Mouse (Mus musculus) cerebellum, adult (tissue): Measurements from ENCODE around the gene Mfsd1.

Source experiments
- ATAC-seq: cut with Nextera tagmentation; 2 replicates; pipeline ENCODE4 v1.9.2; 2017; ENCODE audit warnings: mild to moderate bottlenecking, moderate library complexity, mixed read lengths; ENCODE audit not compliant: insufficient number of reproducible peaks, low FRiP score, low TSS enrichment

The Mfsd1 gene

DNA sequence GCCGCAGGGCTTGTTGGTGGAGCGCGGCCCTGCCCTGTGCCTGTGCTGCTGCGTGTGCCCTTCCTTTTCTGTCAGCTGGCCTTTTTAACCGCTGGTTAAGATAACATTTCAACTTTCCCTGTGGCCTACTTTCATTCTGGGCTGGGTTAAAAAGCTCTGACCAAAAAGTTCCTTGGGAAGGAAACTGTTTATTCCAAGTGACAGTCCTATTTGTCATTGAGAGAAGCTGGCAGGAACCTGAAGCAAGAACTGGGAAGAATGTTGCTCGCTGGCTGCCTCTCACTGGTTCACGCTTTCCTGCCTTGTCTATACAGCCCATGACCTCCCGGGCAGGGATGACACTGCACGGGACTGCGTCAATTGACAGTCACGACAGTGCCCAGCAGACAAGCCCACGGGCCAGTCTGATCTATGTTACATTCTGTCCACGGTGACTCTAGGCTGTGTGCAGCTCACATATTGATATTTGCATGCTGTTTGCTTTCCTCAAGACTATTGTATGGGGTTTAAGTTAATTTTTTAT, 19.1 kb downstream of the Mfsd1 start:
- no peak for ATAC-seq

- no peak for ATAC-seq
These were observed 35.7 kb downstream of the Mfsd1 start for GRCm38 (mm10) chr3:67618222-67618621.

DNA sequence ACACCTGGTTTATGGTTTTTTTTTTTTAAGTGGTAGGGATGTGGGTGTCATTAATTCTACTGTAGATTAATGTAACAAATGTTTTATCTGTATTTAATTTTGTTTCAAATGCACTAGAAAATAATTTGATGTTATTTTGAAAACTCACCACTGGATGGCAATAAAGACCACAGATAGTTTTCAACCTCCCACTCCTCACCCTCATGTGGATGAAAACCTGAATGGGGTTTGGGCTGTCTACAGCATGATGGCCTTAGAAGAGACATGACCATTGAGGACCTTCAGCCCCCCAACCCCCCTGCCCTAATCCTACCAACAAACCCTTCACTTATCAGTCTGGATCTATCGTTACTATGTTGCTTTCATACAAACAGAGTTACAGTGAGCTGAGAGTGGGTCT, 42.1 kb downstream of the Mfsd1 start:
- no peak for ATAC-seq

DNA sequence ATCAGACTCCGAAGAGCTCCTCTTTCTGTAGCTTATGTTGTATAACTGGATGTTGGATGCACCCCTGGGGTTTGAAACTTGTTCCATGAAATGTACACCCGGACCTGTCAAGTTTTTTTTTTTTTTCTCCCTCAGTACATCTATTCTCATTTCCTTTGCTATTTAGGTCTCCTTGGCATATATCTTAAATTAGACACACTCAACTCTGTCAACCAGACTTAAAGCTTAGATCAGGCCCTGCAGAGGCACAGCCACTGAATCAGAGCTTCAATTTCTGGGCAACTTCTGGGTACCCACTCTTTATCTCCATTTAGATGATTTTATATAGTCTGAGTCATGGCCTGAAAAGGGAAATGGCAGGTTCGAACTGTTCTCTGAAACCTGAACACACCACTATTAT, 60.6 kb downstream of the Mfsd1 start:
- no peak for ATAC-seq

GRCm38 (mm10) chr3:67645640-67646466, 63.3 kb downstream of the Mfsd1 start:
- ATAC-seq: no peak
